Mouse (Mus musculus) ZHBTc4 (cell line): ENCODE results near the gene Dync1li1.

Experiments used
- DNase-seq: peaks from one replicate; pipeline ENCODE4 v3.0.0-alpha.2; 2011; ENCODE audit warnings: low read depth, low spot score

The Dync1li1 gene

DNA sequence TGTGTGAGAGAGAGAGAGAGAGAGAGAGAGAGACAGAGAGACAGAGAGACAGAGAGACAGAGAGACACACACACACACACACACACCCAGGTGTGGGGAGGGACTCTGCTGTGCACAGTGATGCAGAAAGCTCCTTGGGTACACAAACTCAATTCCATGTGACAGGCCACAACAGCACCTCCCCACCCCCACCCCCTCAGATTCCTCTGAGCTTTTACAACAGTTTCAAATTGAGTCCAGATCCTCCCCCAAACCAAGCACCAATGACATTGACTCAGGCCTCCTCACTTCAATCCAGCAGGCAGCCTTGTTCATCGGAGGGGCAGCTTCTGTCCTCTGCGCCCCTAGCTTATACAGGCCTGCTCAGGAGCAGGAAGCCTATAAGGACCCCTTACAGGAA lies 78.9 kb downstream of the Dync1li1 start:
- DNase-seq: no peak

DNA sequence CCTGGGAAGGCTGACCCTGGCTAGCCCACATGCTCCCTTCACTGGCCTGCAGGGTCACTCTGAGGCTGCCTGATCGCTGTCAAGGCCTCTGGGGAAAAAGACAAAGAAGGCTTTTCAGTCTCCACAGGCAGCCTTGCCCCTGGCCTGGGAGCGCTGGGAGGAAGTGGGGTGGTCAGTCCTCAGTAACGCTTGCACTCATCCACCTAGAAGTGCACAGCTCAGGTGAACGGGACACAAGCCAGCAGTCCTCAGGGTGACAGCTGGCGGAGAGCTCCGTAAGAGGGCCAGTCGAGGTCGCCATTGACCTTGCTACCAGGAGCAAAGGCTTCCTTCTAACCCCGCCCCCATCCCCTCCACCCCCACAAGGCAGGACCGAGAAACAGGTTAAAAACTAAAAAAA lies 79.5 kb downstream of the Dync1li1 start:
- no peak for DNase-seq

DNA sequence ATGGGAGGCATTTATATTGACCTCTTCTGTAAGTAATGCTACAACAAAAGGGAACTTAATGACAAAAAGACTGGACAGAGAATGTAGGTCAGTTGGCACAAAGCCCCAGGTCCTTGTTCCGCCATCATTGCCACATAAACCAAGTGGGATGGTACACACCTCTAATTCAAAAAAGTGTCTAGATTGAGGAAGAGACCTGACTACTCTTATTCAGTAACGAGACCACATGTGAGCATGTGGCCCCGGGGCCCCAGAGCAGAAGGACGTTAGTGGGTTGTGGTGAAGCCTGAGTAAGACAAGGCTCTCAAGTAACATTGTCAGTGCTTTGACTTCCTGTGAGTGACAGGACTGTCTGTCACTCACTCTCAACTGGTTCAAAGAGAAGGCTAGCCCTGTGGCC lies 81.6 kb downstream of the Dync1li1 start:
- no peak for DNase-seq

DNA sequence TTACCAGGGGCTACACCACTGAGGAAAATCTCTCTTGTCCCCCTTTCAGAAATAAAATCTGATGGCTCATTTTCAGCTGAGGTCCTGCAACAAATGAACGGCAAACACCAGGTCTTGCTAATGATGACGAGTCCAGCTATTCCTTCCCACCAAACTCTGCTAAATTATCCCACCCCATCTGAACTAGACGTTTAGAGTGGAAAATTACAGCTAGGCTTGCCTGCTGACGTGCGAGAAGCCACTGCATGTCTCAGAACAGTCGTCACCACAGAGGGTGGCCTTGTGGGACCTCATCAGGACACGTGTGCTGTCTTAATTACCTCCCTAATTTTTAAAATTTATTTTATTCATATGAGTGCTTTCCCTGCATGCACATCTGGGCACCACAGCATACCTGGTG lies 83.0 kb downstream of the Dync1li1 start:
- DNase-seq: no peak
